Mouse (Mus musculus) lung, embryonic 16.5 days (tissue): Measurements from ENCODE around the gene Nhsl2. TPM values are rescaled to one million over a fixed set of nuclear protein-coding genes. Genes with fewer than 3 reads are reported as not detected.

Source experiments
- ATAC-seq: fragments of 200-750 bp; cut with Nextera tagmentation; 2 replicates; pipeline ENCODE4 v1.8.0; 2017; ENCODE audit warnings: low read depth, mild to moderate bottlenecking, moderate library complexity
- H3K27ac ChIP-seq: fragments of 300-500 bp; sonication (generic); 2 replicates; pipeline ENCODE4 v1.5.1; 2014; ENCODE audit warnings: mild to moderate bottlenecking, control low read depth, low read length
- H3K27me3 ChIP-seq: fragments of 300-500 bp; sonication (generic); 2 replicates; pipeline ENCODE4 v1.6.1; 2014; ENCODE audit warnings: low read depth, low read length, mixed read lengths; ENCODE audit not compliant: control insufficient read depth, insufficient read depth
- H3K36me3 ChIP-seq: fragments of 300-500 bp; sonication (generic); 2 replicates; pipeline ENCODE4 v1.6.1; 2014; ENCODE audit warnings: low read length; ENCODE audit not compliant: control insufficient read depth, insufficient read depth
- H3K4me1 ChIP-seq: fragments of 300-500 bp; sonication (generic); replicated peaks from 2 replicates; pipeline ENCODE4 v1.6.1; 2014; ENCODE audit warnings: low read length, mixed read lengths; ENCODE audit not compliant: control insufficient read depth, insufficient read depth
- H3K4me2 ChIP-seq: fragments of 300-500 bp; sonication (generic); 2 replicates; pipeline ENCODE4 v1.6.1; 2014; ENCODE audit warnings: low read depth, low read length, control low read depth
- H3K4me3 ChIP-seq: fragments of 300-500 bp; sonication (generic); 2 replicates; pipeline ENCODE4 v1.5.1; 2014; ENCODE audit warnings: mild to moderate bottlenecking, low read length, control low read depth
- H3K9ac ChIP-seq: fragments of 300-500 bp; sonication (generic); 2 replicates; pipeline ENCODE4 v1.6.1; 2014; ENCODE audit warnings: low read length, control low read depth
- H3K9me3 ChIP-seq: fragments of 300-500 bp; sonication (generic); 2 replicates; pipeline ENCODE4 v1.6.1; 2016; ENCODE audit warnings: low read length; ENCODE audit not compliant: control insufficient read depth
- WGBS: fragments of 180-500 bp; shearing (Covaris S2); extraction: QIAGEN DNeasy Blood & Tissue Kit; methylation state at CpG from one replicate; pipeline ENCODE4 v1.1.7; 2014; 5-methylcytosine and 5-hydroxymethylcytosine counted together
- microRNA-seq: library from miRNA; unstranded; fragments of <30 nt; microRNA quantifications from one replicate; pipeline ENCODE4, GENCODE M21; 2016
- polyA plus RNA-seq: library from polyadenylated mRNA; unstranded; fragments of >200 nt; fragmentation: Nextera tagmentation; extraction: Ambion mirVana; gene quantifications from 2 replicates; pipeline ENCODE4 v1.2.1, GENCODE M21; 2015

The Nhsl2 gene
- polyA plus RNA-seq, 1 experiment from 2014 or later = 4.5 TPM

- H3K27ac ChIP-seq = no peak overlapping the region
- no peak overlapping the region for H3K4me2 ChIP-seq
- H3K36me3 ChIP-seq = peaks cover 10% of the 10 kb centered on the region
- WGBS = 33% methylated on average over 1 of the region's 1 CpGs
- H3K27me3 ChIP-seq = no peaks in the 10 kb centered on the region
- no peak overlapping the region for H3K4me3 ChIP-seq
- H3K9ac ChIP-seq = no peak overlapping the region
- no peaks in the 10 kb centered on the region for H3K9me3 ChIP-seq
- ATAC-seq = peak; percentile 83
- no peaks in the 10 kb centered on the region for H3K4me1 ChIP-seq
Measured at GRCm38 (mm10) chrX:102141157-102141556, 292.0 kb downstream of the Nhsl2 start.

Small RNA genes lying within 50 kb of the gene (microRNA-seq; reads per million reads assigned to microRNA genes)
- gene Gm27843 = not detected

Other genes with a start within 250 kb of the Nhsl2 start
- 149 and 150 TPM in 2 replicates for gene Ogt, start 209.3 kb upstream of the Nhsl2 start, polyA plus RNA-seq
- 0.24 and 0.25 TPM in 2 replicates for gene Cxcr3, start 115.1 kb upstream of the Nhsl2 start, polyA plus RNA-seq
- gene Gm4779, start 55.0 kb upstream of the Nhsl2 start, polyA plus RNA-seq = 0.31 TPM in 1 of 2 replicates, not detected in the other
- 0.11 and 0.44 TPM in 2 replicates for gene 8030474K03Rik, start 54.7 kb upstream of the Nhsl2 start, polyA plus RNA-seq
- 1.8 and 2.9 TPM in 2 replicates for gene Rtl5, start 221.9 kb downstream of the Nhsl2 start, polyA plus RNA-seq